Mouse (Mus musculus) stomach, postnatal 0 days (tissue): Measurements from ENCODE around the gene Gstp3. TPM values are rescaled to one million over a fixed set of nuclear protein-coding genes. Genes with fewer than 3 reads are reported as not detected.

Experiments
- ATAC-seq: fragments of 200-750 bp; cut with Nextera tagmentation; 2 replicates; pipeline ENCODE4 v1.8.0; 2017; ENCODE audit not compliant: low FRiP score, low TSS enrichment
- DNase-seq: peaks from one replicate; pipeline ENCODE4 v3.0.0-alpha.2; 2016; ENCODE audit warnings: low spot score
- H3K27ac ChIP-seq: fragments of 300-500 bp; sonication (generic); replicated peaks from 2 replicates; pipeline ENCODE4 v1.5.1; 2014; ENCODE audit warnings: mild to moderate bottlenecking, control low read depth
- H3K27me3 ChIP-seq: fragments of 300-500 bp; sonication (generic); 2 replicates; pipeline ENCODE4 v1.6.1; 2014; ENCODE audit warnings: low read length; ENCODE audit not compliant: control insufficient read depth, insufficient read depth
- H3K36me3 ChIP-seq: fragments of 300-500 bp; sonication (generic); 2 replicates; pipeline ENCODE4 v1.6.1; 2014; ENCODE audit warnings: low read length, mixed read lengths; ENCODE audit not compliant: control insufficient read depth, insufficient read depth
- H3K4me1 ChIP-seq: fragments of 300-500 bp; sonication (generic); replicated peaks from 2 replicates; pipeline ENCODE4 v1.6.1; 2014; ENCODE audit warnings: antibody characterized with exemption; ENCODE audit not compliant: control insufficient read depth, insufficient read depth
- H3K4me2 ChIP-seq: fragments of 300-500 bp; sonication (generic); replicated peaks from 2 replicates; pipeline ENCODE4 v1.6.1; 2014; ENCODE audit warnings: low read depth, mild to moderate bottlenecking, control low read depth, moderate library complexity
- H3K4me3 ChIP-seq: fragments of 300-500 bp; sonication (generic); 2 replicates; pipeline ENCODE4 v1.5.1; 2014; ENCODE audit warnings: low read depth, low read length, control low read depth
- H3K9ac ChIP-seq: fragments of 300-500 bp; sonication (generic); 2 replicates; pipeline ENCODE4 v1.6.1; 2014; ENCODE audit warnings: mild to moderate bottlenecking, low read length, control low read depth, mixed read lengths
- H3K9me3 ChIP-seq: fragments of 300-500 bp; sonication (generic); 2 replicates; pipeline ENCODE4 v1.6.1; 2016; ENCODE audit warnings: low read length; ENCODE audit not compliant: control insufficient read depth
- CTCF ChIP-seq: IDR thresholded peaks from 2 replicates; pipeline ENCODE4 v1.5.1; 2016; ENCODE audit warnings: antibody characterized with exemption, low read depth, mild to moderate bottlenecking, moderate library complexity
- EP300 ChIP-seq: optimal IDR thresholded peaks from 2 replicates; pipeline ENCODE3; 2016; ENCODE audit warnings: antibody characterized with exemption
- WGBS: fragments of 180-500 bp; shearing (Covaris S2); extraction: QIAGEN DNeasy Blood & Tissue Kit; methylation state at CpG from one replicate; pipeline ENCODE4 v1.1.7; 2014; 5-methylcytosine and 5-hydroxymethylcytosine counted together
- polyA plus RNA-seq: library from polyadenylated mRNA; unstranded; fragments of >200 nt; fragmentation: Nextera tagmentation; extraction: Ambion mirVana; gene quantifications from 2 replicates; pipeline ENCODE4 v1.2.1, GENCODE M21; 2015

Gstp3 gene
- polyA plus RNA-seq, 1 experiment from 2014 or later, result 9.7 TPM

GRCm38 (mm10) chr19:4055947-4056693 is 3.2 kb downstream of the Gstp3 start:
- H3K4me2 ChIP-seq, result no peak overlapping the region
- WGBS, result 47% methylated on average over 15 of the region's 15 CpGs
- TF ChIP-seq CTCF (no peak), EP300 (no peak)
- no peak overlapping the region for H3K27ac ChIP-seq
- H3K4me1 ChIP-seq, result no peaks in the 10 kb centered on the region
- H3K9ac ChIP-seq, result no peak overlapping the region
- no peaks in the 10 kb centered on the region for H3K9me3 ChIP-seq
- DNase-seq (no peak), ATAC-seq (0 out of 2 replicates have a peak, but pooled peaks have one; percentile 9)
- H3K36me3 ChIP-seq, result no peaks in the 10 kb centered on the region
- H3K27me3 ChIP-seq, result no peaks in the 10 kb centered on the region
- H3K4me3 ChIP-seq, result no peak overlapping the region

GRCm38 (mm10) chr19:4055216-4055946 is 4.0 kb downstream of the Gstp3 start:
- Histone ChIP-seq H3K9ac (no peak overlapping the region), H3K27ac (no peak overlapping the region; the same call in 1 of the 2 replicates), H3K4me3 (no peak overlapping the region), H3K9me3 (no peaks in the 10 kb centered on the region), H3K27me3 (no peaks in the 10 kb centered on the region), H3K4me1 (no peaks in the 10 kb centered on the region), H3K4me2 (no peak overlapping the region), H3K36me3 (no peaks in the 10 kb centered on the region)
- DNase-seq, result no peak
- 63% methylated on average over 8 of the region's 8 CpGs for WGBS
- ATAC-seq, result no peak
- TF ChIP-seq EP300 (no peak), CTCF (no peak)

GRCm38 (mm10) chr19:4054613-4055012 is 4.8 kb downstream of the Gstp3 start:
- WGBS, result 81% methylated on average over 5 of the region's 5 CpGs
- Histone ChIP-seq H3K4me1 (no peaks in the 10 kb centered on the region), H3K27ac (no peak overlapping the region), H3K4me3 (no peak overlapping the region), H3K9ac (no peak overlapping the region), H3K36me3 (no peaks in the 10 kb centered on the region), H3K4me2 (no peak overlapping the region), H3K27me3 (no peaks in the 10 kb centered on the region), H3K9me3 (no peaks in the 10 kb centered on the region)
- no peak for DNase-seq
- no peak for TF ChIP-seq EP300
- no peak for TF ChIP-seq CTCF
- ATAC-seq, result no peak

GRCm38 (mm10) chr19:4052516-4053030 is 6.8 kb downstream of the Gstp3 start:
- no peak for ATAC-seq
- H3K9me3 ChIP-seq, result no peaks in the 10 kb centered on the region
- WGBS, result 73% methylated on average over 5 of the region's 5 CpGs

GRCm38 (mm10) chr19:4051741-4052515 is 7.4 kb downstream of the Gstp3 start:
- Histone ChIP-seq H3K27ac (no peak overlapping the region), H3K9me3 (no peaks in the 10 kb centered on the region), H3K4me2 (no peak overlapping the region), H3K36me3 (no peaks in the 10 kb centered on the region), H3K4me3 (no peak overlapping the region), H3K4me1 (no peaks in the 10 kb centered on the region), H3K27me3 (no peaks in the 10 kb centered on the region), H3K9ac (no peak overlapping the region)
- WGBS, result 53% methylated on average over 10 of the region's 10 CpGs
- TF ChIP-seq CTCF (peak; percentile 89), EP300 (no peak)
- DNase-seq (peak; percentile 66), ATAC-seq (no peak)

More at GRCm38 (mm10) chr19:4052516-4053030, 6.8 kb downstream of the Gstp3 start:
- Histone ChIP-seq H3K27me3 (no peaks in the 10 kb centered on the region), H3K4me1 (no peaks in the 10 kb centered on the region), H3K27ac (no peak overlapping the region), H3K4me3 (no peak overlapping the region), H3K4me2 (no peak overlapping the region), H3K9ac (no peak overlapping the region), H3K36me3 (no peaks in the 10 kb centered on the region)
- TF ChIP-seq EP300, result no peak
- no peak for TF ChIP-seq CTCF
- no peak for DNase-seq
